Mouse (Mus musculus) brown adipose tissue, adult 24 weeks (tissue): Measurements from ENCODE around the gene Abhd2. TPM values are rescaled to one million over a fixed set of nuclear protein-coding genes. Genes with fewer than 3 reads are reported as not detected.

Experiments
- H3K27ac ChIP-seq: fragments of 200-500 bp; replicated peaks from 2 replicates; pipeline ENCODE4 v1.5.1; 2012; ENCODE audit warnings: low read depth, mild to moderate bottlenecking, low read length
- H3K4me1 ChIP-seq: fragments of 200-500 bp; 2 replicates; pipeline ENCODE4 v1.6.1; 2012; ENCODE audit warnings: low read length, mixed read lengths; ENCODE audit not compliant: control insufficient read depth, insufficient read depth, insufficient read length
- H3K4me3 ChIP-seq: fragments of 200-500 bp; 2 replicates; pipeline ENCODE4 v1.5.1; 2012; ENCODE audit warnings: low read depth, mild to moderate bottlenecking, low read length, moderate library complexity; ENCODE audit not compliant: insufficient read depth
- polyA plus RNA-seq: library from polyadenylated mRNA; stranded (reverse); fragments of >200 nt; gene quantifications from 2 replicates; pipeline ENCODE4 v1.2.4, GENCODE M21; 2012; ENCODE audit not compliant: missing spikeins, insufficient read depth, insufficient read length

The Abhd2 gene
- polyA plus RNA-seq, 1 experiment, result 6.3 TPM

GRCm38 (mm10) chr7:79314517-79314916 lies 41.5 kb downstream of the Abhd2 start:
- Histone ChIP-seq H3K4me1 (peaks cover 20% of the 10 kb centered on the region), H3K4me3 (no peak overlapping the region), H3K27ac (no peak overlapping the region)

DNA sequence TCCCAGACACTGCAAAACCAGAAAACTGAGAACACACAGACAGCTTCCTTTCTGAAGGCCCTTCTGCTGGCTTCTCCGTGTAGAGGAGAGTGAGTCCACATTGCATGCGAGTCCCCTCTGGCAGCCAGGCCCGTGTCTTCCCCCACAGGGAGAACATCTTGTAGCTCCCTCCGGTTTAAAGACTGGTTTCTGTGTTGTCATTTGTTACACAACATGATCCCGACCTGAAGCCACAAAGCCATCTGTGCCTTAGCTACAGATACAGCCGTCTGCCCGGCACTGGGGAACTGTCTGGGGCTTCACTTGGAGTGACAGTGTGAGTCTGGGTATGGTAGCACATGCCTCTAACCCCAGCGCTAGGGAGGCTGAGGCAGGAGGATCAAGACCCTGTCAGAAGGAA lies 42.1 kb downstream of the Abhd2 start:
- H3K27ac ChIP-seq, result no peak overlapping the region
- H3K4me3 ChIP-seq, result no peak overlapping the region
- H3K4me1 ChIP-seq, result peaks cover 15% of the 10 kb centered on the region

- Histone ChIP-seq H3K27ac (no peak overlapping the region), H3K4me1 (peaks cover 15% of the 10 kb centered on the region), H3K4me3 (no peak overlapping the region)
Measured at GRCm38 (mm10) chr7:79316069-79316695, 43.2 kb downstream of the Abhd2 start.

DNA sequence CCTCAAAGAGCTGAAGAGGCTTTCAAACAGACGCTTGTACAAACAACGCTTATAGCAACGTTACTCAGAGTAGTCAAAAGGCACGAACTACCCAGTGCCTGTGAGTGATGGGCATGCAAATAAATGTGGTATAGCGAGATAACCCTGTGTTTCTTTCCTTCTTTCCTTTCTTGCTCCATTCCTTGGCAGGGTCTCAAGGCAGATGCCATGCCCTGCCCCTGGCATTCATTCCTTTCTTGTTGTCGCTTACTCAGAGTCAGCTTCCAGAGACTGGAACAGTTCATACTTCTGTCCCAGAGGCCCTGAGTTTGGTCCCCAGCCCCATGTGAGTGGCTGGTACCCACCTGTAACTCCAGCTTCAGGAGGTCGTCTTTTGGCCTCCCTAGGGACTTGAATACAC lies 44.6 kb downstream of the Abhd2 start:
- Histone ChIP-seq H3K4me3 (no peak overlapping the region), H3K27ac (no peak overlapping the region), H3K4me1 (peaks cover 10% of the 10 kb centered on the region)

- no peak overlapping the region for H3K27ac ChIP-seq
- peaks cover 10% of the 10 kb centered on the region for H3K4me1 ChIP-seq
- no peak overlapping the region for H3K4me3 ChIP-seq
Measured at GRCm38 (mm10) chr7:79318110-79318801, 45.3 kb downstream of the Abhd2 start.

DNA sequence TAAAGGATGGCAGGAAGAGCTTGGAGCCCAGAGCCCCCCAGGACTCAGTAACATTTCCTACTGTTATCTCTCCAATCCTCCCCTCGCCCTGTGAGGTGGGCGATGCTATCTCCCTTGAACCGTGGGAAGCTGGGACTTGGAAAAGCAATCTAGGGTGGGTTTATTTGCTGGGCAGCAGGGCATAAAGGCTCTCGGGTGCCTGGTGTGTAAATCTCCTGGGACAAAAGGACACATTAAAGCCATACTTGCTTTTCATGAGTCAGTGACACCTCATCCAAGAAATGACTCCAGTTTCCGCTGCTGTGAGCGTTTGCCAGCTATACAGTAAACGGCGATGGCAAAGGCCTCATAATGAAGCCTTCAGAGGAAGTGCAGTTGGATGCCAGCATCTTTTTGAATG lies 50.9 kb downstream of the Abhd2 start:
- H3K27ac ChIP-seq, result no peak overlapping the region
- H3K4me3 ChIP-seq, result no peak overlapping the region
- no peaks in the 10 kb centered on the region for H3K4me1 ChIP-seq

GRCm38 (mm10) chr7:79328769-79329168 lies 55.8 kb downstream of the Abhd2 start:
- Histone ChIP-seq H3K4me1 (no peaks in the 10 kb centered on the region), H3K4me3 (no peak overlapping the region), H3K27ac (no peak overlapping the region)

GRCm38 (mm10) chr7:79331197-79331596 lies 58.2 kb downstream of the Abhd2 start:
- H3K4me1 ChIP-seq, result no peaks in the 10 kb centered on the region
- no peak overlapping the region for H3K4me3 ChIP-seq
- no peak overlapping the region for H3K27ac ChIP-seq

DNA sequence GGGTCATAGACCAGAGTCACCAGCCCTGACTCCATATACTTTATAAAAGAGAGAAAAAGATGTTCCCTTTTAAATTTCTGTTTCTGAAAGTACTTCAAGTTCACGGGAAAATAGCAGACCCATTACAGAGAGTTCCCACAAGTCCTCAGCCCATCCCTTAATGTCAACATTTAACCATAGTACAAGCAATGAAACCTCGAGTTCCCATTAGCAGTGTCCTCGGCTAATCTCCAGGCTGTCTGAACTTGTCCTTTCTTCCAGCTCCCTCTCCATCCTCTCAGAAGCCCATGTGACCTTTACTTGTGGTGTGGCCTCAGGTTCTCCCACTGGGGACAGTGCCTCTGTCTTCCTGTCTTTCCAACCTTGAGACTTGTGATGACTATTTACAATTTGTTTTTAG lies 60.4 kb downstream of the Abhd2 start:
- Histone ChIP-seq H3K4me3 (no peak overlapping the region), H3K4me1 (no peaks in the 10 kb centered on the region), H3K27ac (no peak overlapping the region)

DNA sequence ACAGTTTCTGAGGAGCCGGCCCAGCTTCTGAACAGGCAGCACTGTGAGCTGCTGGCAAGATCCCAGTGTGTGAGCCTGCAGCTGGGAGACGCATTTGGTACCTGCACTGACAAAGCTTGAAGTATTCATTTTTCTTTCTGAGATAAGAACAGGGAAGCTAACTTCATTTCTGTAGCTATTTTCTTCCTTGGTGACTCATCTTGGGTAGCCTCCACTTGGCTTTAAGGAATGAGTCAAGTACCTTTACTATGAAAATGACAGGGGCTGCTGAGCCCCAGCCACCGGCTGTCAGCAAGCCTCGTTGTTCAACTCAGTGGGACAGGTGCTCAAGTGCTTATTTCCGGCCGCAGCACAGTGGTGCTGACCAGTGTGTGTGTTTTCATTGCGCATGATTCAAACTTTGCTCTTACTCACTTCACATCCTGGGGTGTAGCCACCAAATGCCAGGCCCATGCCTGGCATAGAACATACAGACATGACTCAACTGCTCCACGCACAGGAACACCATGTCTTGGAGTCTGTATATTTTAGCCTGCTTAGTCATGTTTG lies 63.4 kb downstream of the Abhd2 start:
- no peak overlapping the region for H3K27ac ChIP-seq
- no peaks in the 10 kb centered on the region for H3K4me1 ChIP-seq
- H3K4me3 ChIP-seq, result no peak overlapping the region

- no peaks in the 10 kb centered on the region for H3K4me1 ChIP-seq
- H3K4me3 ChIP-seq, result no peak overlapping the region
- H3K27ac ChIP-seq, result no peak overlapping the region
Measured at GRCm38 (mm10) chr7:79345902-79346301, 72.9 kb downstream of the Abhd2 start.

- Histone ChIP-seq H3K4me1 (no peaks in the 10 kb centered on the region), H3K4me3 (no peak overlapping the region), H3K27ac (no peak overlapping the region)
Measured at GRCm38 (mm10) chr7:79346555-79347075, 73.6 kb downstream of the Abhd2 start.

- no peak overlapping the region for H3K4me3 ChIP-seq
Measured at GRCm38 (mm10) chr7:79347108-79347813, 74.3 kb downstream of the Abhd2 start.

GRCm38 (mm10) chr7:79348816-79349215 lies 75.8 kb downstream of the Abhd2 start:
- Histone ChIP-seq H3K4me1 (no peaks in the 10 kb centered on the region), H3K27ac (no peak overlapping the region), H3K4me3 (no peak overlapping the region)

More at GRCm38 (mm10) chr7:79347108-79347813, 74.3 kb downstream of the Abhd2 start:
- no peak overlapping the region for H3K27ac ChIP-seq
- H3K4me1 ChIP-seq, result no peaks in the 10 kb centered on the region

DNA sequence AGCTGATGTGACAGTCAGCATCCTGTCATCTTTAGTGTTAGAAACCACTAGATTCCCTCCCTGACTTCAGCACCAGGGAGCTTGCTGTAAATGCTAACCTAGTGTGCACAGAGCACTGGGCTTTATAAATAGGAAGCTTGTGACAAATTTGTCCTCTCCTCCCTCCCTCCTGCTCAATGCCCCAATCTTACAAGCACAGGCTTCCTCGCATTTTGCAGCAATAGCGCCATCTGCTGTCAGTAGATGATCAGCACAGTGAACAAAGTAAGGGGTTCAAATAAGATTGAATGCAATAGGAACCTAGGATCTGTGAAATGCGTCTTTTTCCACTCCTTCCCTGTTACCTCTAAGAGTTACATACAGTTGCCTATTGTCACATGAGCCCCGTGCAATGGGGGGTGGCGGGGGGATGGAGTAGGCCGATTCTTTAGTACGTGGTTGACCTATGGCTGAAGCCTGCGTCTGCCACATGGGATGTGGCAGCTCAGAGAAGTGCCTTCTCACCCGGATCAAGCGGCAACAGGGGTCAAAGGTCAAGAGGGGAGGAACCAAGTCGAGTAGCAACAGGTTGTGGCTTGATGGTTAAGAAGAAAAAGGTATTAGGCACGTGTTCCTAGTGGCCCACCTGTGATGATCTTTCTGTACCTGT lies 76.9 kb downstream of the Abhd2 start:
- Histone ChIP-seq H3K4me1 (no peaks in the 10 kb centered on the region), H3K4me3 (no peak overlapping the region), H3K27ac (no peak overlapping the region)
